Mouse (Mus musculus) heart, postnatal 0 days (tissue): ENCODE data around the gene Mtf1.

Experiments
- CTCF ChIP-seq: IDR thresholded peaks from 2 replicates; pipeline ENCODE4 v1.5.1; 2016; ENCODE audit warnings: antibody characterized with exemption, control low read depth, low read depth
- EP300 ChIP-seq: IDR thresholded peaks from 2 replicates; pipeline ENCODE4 v1.6.1; 2016; ENCODE audit warnings: antibody characterized with exemption, low read depth

DNA sequence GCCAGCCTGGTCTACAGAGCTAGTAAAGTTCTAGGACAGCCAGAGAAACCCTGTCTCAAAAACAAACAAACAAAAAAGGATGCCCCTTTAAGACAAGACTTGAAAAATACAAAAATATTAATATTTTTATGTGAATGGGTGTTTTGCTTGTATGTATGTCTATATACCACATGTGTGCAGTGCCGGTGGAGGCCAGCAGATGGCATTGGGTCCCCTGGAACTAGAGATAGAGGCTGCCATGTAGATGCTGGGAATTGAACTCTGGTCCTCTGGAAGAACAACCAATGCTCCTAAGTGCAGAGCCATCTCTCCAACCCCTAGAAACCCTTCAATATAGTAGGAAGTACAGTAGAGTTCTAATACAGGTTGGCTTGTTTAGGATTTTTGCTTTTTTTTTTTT, 39.1 kb downstream of the Mtf1 start:
- TF ChIP-seq CTCF (no peak), EP300 (no peak)
